Mouse (Mus musculus): Measurements from ENCODE around the gene Cdk15. TPM values are rescaled to one million over a fixed set of nuclear protein-coding genes. Genes with fewer than 3 reads are reported as not detected.

Gene Cdk15
- total and polyA plus RNA-seq, 2 experiments from 2014 or later = 1.1 to 2.1 TPM

- H3K36me3 ChIP-seq (ENCODE audit: insufficient read depth, low read length) = no peaks in the 10 kb centered on the region
- no peak for DNase-seq (ENCODE audit: low spot score)
- H3K9me3 ChIP-seq (ENCODE audit: low read length) = no peaks in the 10 kb centered on the region
- no peak overlapping the region for H3K4me3 ChIP-seq (ENCODE audit: low read depth, low read length)
- no peaks in the 10 kb centered on the region; the same call in 1 of the 2 replicates for H3K4me1 ChIP-seq (ENCODE audit: insufficient read depth, low read length)
- no peak overlapping the region for H3K27ac ChIP-seq (ENCODE audit: low read depth, low read length)
- no peak for ATAC-seq (ENCODE audit: low FRiP score)
- no peak overlapping the region for H3K4me2 ChIP-seq (ENCODE audit: low read depth, low read length, poor library complexity, severe bottlenecking)
- H3K9ac ChIP-seq (replicated peaks; ENCODE audit: low read length, poor library complexity, severe bottlenecking) = no peak overlapping the region
- WGBS = 24% methylated on average over 10 of the region's 10 CpGs
- no peaks in the 10 kb centered on the region for H3K27me3 ChIP-seq (ENCODE audit: insufficient read depth, low read length)
- TF ChIP-seq CTCF (IDR thresholded peaks at IDR 0.05) = no peak
Measured at GRCm38 (mm10) chr1:59326854-59327395, 70.2 kb downstream of the Cdk15 start.

GRCm38 (mm10) chr1:59332737-59333385 lies 76.2 kb downstream of the Cdk15 start:
- WGBS = 11% methylated on average over 13 of the region's 13 CpGs
- H3K4me1 ChIP-seq (ENCODE audit: insufficient read depth, low read length) = peaks cover 14% of the 10 kb centered on the region; the same call in 1 of the 2 replicates
- H3K27ac ChIP-seq (ENCODE audit: low read depth, low read length) = peak overlapping the region; percentile 67; the same call in 1 of the 2 replicates
- TF ChIP-seq CTCF (IDR thresholded peaks at IDR 0.05) = no peak
- peak overlapping the region; percentile 28 for H3K4me2 ChIP-seq (ENCODE audit: low read depth, low read length, poor library complexity, severe bottlenecking)
- no peaks in the 10 kb centered on the region for H3K27me3 ChIP-seq (ENCODE audit: insufficient read depth, low read length)
- no peaks in the 10 kb centered on the region for H3K36me3 ChIP-seq (ENCODE audit: insufficient read depth, low read length)
- DNase-seq (ENCODE audit: low spot score) (no peak), ATAC-seq (ENCODE audit: low FRiP score) (peak; percentile 52)
- H3K9ac ChIP-seq (replicated peaks; ENCODE audit: low read length, poor library complexity, severe bottlenecking) = no peak overlapping the region
- H3K4me3 ChIP-seq (ENCODE audit: low read depth, low read length) = no peak overlapping the region
- no peaks in the 10 kb centered on the region for H3K9me3 ChIP-seq (ENCODE audit: low read length)

GRCm38 (mm10) chr1:59333386-59333759 lies 76.7 kb downstream of the Cdk15 start:
- Histone ChIP-seq H3K36me3 (ENCODE audit: insufficient read depth, low read length) (no peaks in the 10 kb centered on the region), H3K27ac (ENCODE audit: low read depth, low read length) (peak overlapping the region; percentile 67; the same call in 1 of the 2 replicates), H3K4me3 (ENCODE audit: low read depth, low read length) (no peak overlapping the region), H3K4me2 (ENCODE audit: low read depth, low read length, poor library complexity, severe bottlenecking) (peak overlapping the region; percentile 28), H3K27me3 (ENCODE audit: insufficient read depth, low read length) (no peaks in the 10 kb centered on the region), H3K4me1 (ENCODE audit: insufficient read depth, low read length) (peaks cover 14% of the 10 kb centered on the region; the same call in 1 of the 2 replicates), H3K9me3 (ENCODE audit: low read length) (no peaks in the 10 kb centered on the region), H3K9ac (replicated peaks; ENCODE audit: low read length, poor library complexity, severe bottlenecking) (0 out of 2 replicates have a peak overlapping the region, but pooled peaks have one; percentile 24)
- ATAC-seq (ENCODE audit: low FRiP score) (peak; percentile 65), DNase-seq (ENCODE audit: low spot score) (no peak)
- TF ChIP-seq CTCF (IDR thresholded peaks at IDR 0.05) = no peak
- 19% methylated on average over 5 of the region's 5 CpGs for WGBS

- ATAC-seq (ENCODE audit: low FRiP score) (no peak), DNase-seq (ENCODE audit: low spot score) (no peak)
- Histone ChIP-seq H3K36me3 (ENCODE audit: insufficient read depth, low read length) (no peaks in the 10 kb centered on the region), H3K4me2 (ENCODE audit: low read depth, low read length, poor library complexity, severe bottlenecking) (no peak overlapping the region), H3K27me3 (ENCODE audit: insufficient read depth, low read length) (no peaks in the 10 kb centered on the region), H3K4me1 (ENCODE audit: insufficient read depth, low read length) (peaks cover 14% of the 10 kb centered on the region; the same call in 1 of the 2 replicates), H3K27ac (ENCODE audit: low read depth, low read length) (peak overlapping the region; percentile 43), H3K4me3 (ENCODE audit: low read depth, low read length) (no peak overlapping the region), H3K9me3 (ENCODE audit: low read length) (no peaks in the 10 kb centered on the region), H3K9ac (replicated peaks; ENCODE audit: low read length, poor library complexity, severe bottlenecking) (no peak overlapping the region)
- TF ChIP-seq CTCF (IDR thresholded peaks at IDR 0.05) = no peak
- WGBS = 39% methylated on average over 10 of the region's 10 CpGs
Measured at GRCm38 (mm10) chr1:59333860-59334561, 77.3 kb downstream of the Cdk15 start.

- H3K36me3 ChIP-seq (ENCODE audit: insufficient read depth, low read length) = no peaks in the 10 kb centered on the region
- no peak overlapping the region; the same call in 1 of the 2 replicates for H3K27ac ChIP-seq (ENCODE audit: low read depth, low read length)
- no peak overlapping the region for H3K4me3 ChIP-seq (ENCODE audit: low read depth, low read length)
- no peak overlapping the region for H3K9ac ChIP-seq (replicated peaks; ENCODE audit: low read length, poor library complexity, severe bottlenecking)
- no peaks in the 10 kb centered on the region for H3K27me3 ChIP-seq (ENCODE audit: insufficient read depth, low read length)
- no peaks in the 10 kb centered on the region for H3K9me3 ChIP-seq (ENCODE audit: low read length)
- DNase-seq (ENCODE audit: low spot score) = no peak
- no peak for ATAC-seq (ENCODE audit: low FRiP score)
- WGBS = 49% methylated on average over 4 of the region's 4 CpGs
- TF ChIP-seq CTCF (IDR thresholded peaks at IDR 0.05) = no peak
- no peak overlapping the region for H3K4me2 ChIP-seq (ENCODE audit: low read depth, low read length, poor library complexity, severe bottlenecking)
- peaks cover 14% of the 10 kb centered on the region; the same call in 1 of the 2 replicates for H3K4me1 ChIP-seq (ENCODE audit: insufficient read depth, low read length)
Measured at GRCm38 (mm10) chr1:59334562-59334890, 77.8 kb downstream of the Cdk15 start.

GRCm38 (mm10) chr1:59336256-59336655 lies 79.5 kb downstream of the Cdk15 start:
- WGBS = 82% methylated on average over 1 of the region's 1 CpGs
- H3K4me3 ChIP-seq (ENCODE audit: low read depth, low read length) = no peak overlapping the region
- no peak for TF ChIP-seq CTCF (IDR thresholded peaks at IDR 0.05)

More at GRCm38 (mm10) chr1:59336256-59336655, 79.5 kb downstream of the Cdk15 start:
- Histone ChIP-seq H3K27ac (ENCODE audit: low read depth, low read length) (no peak overlapping the region), H3K36me3 (ENCODE audit: insufficient read depth, low read length) (no peaks in the 10 kb centered on the region), H3K4me1 (ENCODE audit: insufficient read depth, low read length) (peaks cover 18% of the 10 kb centered on the region; the same call in 1 of the 2 replicates), H3K9me3 (ENCODE audit: low read length) (no peaks in the 10 kb centered on the region), H3K4me2 (ENCODE audit: low read depth, low read length, poor library complexity, severe bottlenecking) (no peak overlapping the region), H3K27me3 (ENCODE audit: insufficient read depth, low read length) (no peaks in the 10 kb centered on the region), H3K9ac (replicated peaks; ENCODE audit: low read length, poor library complexity, severe bottlenecking) (no peak overlapping the region)
- DNase-seq (ENCODE audit: low spot score) (no peak), ATAC-seq (ENCODE audit: low FRiP score) (no peak)
